Mouse (Mus musculus): ENCODE results near the gene H2-Q2. TPM values are rescaled to one million over a fixed set of nuclear protein-coding genes. Genes with fewer than 3 reads are reported as not detected.
"Not testable (repeated sequence)": the region's sequence is repeated elsewhere in the genome, so short reads cannot be mapped to it uniquely, and the experiment has no call there.

The H2-Q2 gene
- polyA plus RNA-seq, 1 experiment from 2014 or later: 3.3 TPM

- Histone ChIP-seq H3K27ac (ENCODE audit: low read length) (no peak within 1 kb of the TSS), H3K36me3 (ENCODE audit: control insufficient read depth, insufficient read depth) (no peaks in the 10 kb centered on the region), H3K9ac (replicated peaks; ENCODE audit: low read depth, low read length) (peak within 1 kb of the TSS; percentile 35; the same call in 1 of the 2 replicates), H3K4me3 (replicated peaks; ENCODE audit: low read length) (peak within 1 kb of the TSS; percentile 28), H3K4me2 (ENCODE audit: low read length) (peak within 1 kb of the TSS; percentile 52), H3K9me3 (ENCODE audit: control insufficient read depth, low read length) (no peaks in the 10 kb centered on the region), H3K27me3 (replicated peaks; ENCODE audit: control insufficient read depth, insufficient read depth, low read length) (peaks cover 24% of the 10 kb centered on the region), H3K4me1 (replicated peaks; ENCODE audit: control insufficient read depth, insufficient read depth, low read length) (peaks cover 6% of the 10 kb centered on the region)
- under 1% methylated on average over 55 of the region's 55 CpGs for WGBS
- ATAC-seq: no peak
These were observed 21.5 kb upstream of the H2-Q2 start, which contains the start of gene H2-Q1 for GRCm38 (mm10) chr17:35320327-35321081. TSS of gene H2-Q1 (plus strand) at chr17:35320405.

- not testable (repeated sequence) for ATAC-seq; H3K36me3 ChIP-seq (ENCODE audit: control insufficient read depth, insufficient read depth); H3K9ac ChIP-seq (replicated peaks; ENCODE audit: low read depth, low read length); H3K9me3 ChIP-seq (ENCODE audit: control insufficient read depth, low read length); H3K4me3 ChIP-seq (replicated peaks; ENCODE audit: low read length); H3K27ac ChIP-seq (ENCODE audit: low read length); H3K4me1 ChIP-seq (replicated peaks; ENCODE audit: control insufficient read depth, insufficient read depth, low read length); H3K4me2 ChIP-seq (ENCODE audit: low read length)
- 55% methylated on average over 1 of the region's 1 CpGs for WGBS
- peaks cover 14% of the 10 kb centered on the region for H3K27me3 ChIP-seq (replicated peaks; ENCODE audit: control insufficient read depth, insufficient read depth, low read length)
These were observed 16.9 kb upstream of the H2-Q2 start for GRCm38 (mm10) chr17:35325124-35325523.

GRCm38 (mm10) chr17:35326000-35326399 lies 16.0 kb upstream of the H2-Q2 start:
- not testable (repeated sequence) for H3K27me3 ChIP-seq (replicated peaks; ENCODE audit: control insufficient read depth, insufficient read depth, low read length); H3K4me2 ChIP-seq (ENCODE audit: low read length); H3K9me3 ChIP-seq (ENCODE audit: control insufficient read depth, low read length); H3K36me3 ChIP-seq (ENCODE audit: control insufficient read depth, insufficient read depth); ATAC-seq; H3K27ac ChIP-seq (ENCODE audit: low read length); H3K4me1 ChIP-seq (replicated peaks; ENCODE audit: control insufficient read depth, insufficient read depth, low read length); H3K4me3 ChIP-seq (replicated peaks; ENCODE audit: low read length); H3K9ac ChIP-seq (replicated peaks; ENCODE audit: low read depth, low read length)

GRCm38 (mm10) chr17:35329714-35330113 lies 12.3 kb upstream of the H2-Q2 start:
- H3K4me1 ChIP-seq (replicated peaks; ENCODE audit: control insufficient read depth, insufficient read depth, low read length); H3K27me3 ChIP-seq (replicated peaks; ENCODE audit: control insufficient read depth, insufficient read depth, low read length); H3K4me3 ChIP-seq (replicated peaks; ENCODE audit: low read length); H3K9me3 ChIP-seq (ENCODE audit: control insufficient read depth, low read length); H3K9ac ChIP-seq (replicated peaks; ENCODE audit: low read depth, low read length); ATAC-seq; H3K36me3 ChIP-seq (ENCODE audit: control insufficient read depth, insufficient read depth); H3K4me2 ChIP-seq (ENCODE audit: low read length); H3K27ac ChIP-seq (ENCODE audit: low read length): not testable (repeated sequence)
- 52% methylated on average over 3 of the region's 3 CpGs for WGBS

GRCm38 (mm10) chr17:35331546-35331945 lies 10.5 kb upstream of the H2-Q2 start:
- not testable (repeated sequence) for H3K4me2 ChIP-seq (ENCODE audit: low read length); H3K27ac ChIP-seq (ENCODE audit: low read length); H3K9ac ChIP-seq (replicated peaks; ENCODE audit: low read depth, low read length); H3K4me1 ChIP-seq (replicated peaks; ENCODE audit: control insufficient read depth, insufficient read depth, low read length); ATAC-seq; H3K4me3 ChIP-seq (replicated peaks; ENCODE audit: low read length); H3K9me3 ChIP-seq (ENCODE audit: control insufficient read depth, low read length); H3K36me3 ChIP-seq (ENCODE audit: control insufficient read depth, insufficient read depth); H3K27me3 ChIP-seq (replicated peaks; ENCODE audit: control insufficient read depth, insufficient read depth, low read length)
- 78% methylated on average over 6 of the region's 6 CpGs for WGBS

- Histone ChIP-seq H3K4me1 (replicated peaks; ENCODE audit: control insufficient read depth, insufficient read depth, low read length) (peaks cover 7% of the 10 kb centered on the region), H3K27me3 (replicated peaks; ENCODE audit: control insufficient read depth, insufficient read depth, low read length) (peaks cover 24% of the 10 kb centered on the region), H3K4me3 (replicated peaks; ENCODE audit: low read length) (peak overlapping the region; percentile 43), H3K27ac (ENCODE audit: low read length) (no peak overlapping the region), H3K4me2 (ENCODE audit: low read length) (peak overlapping the region; percentile 69), H3K9me3 (ENCODE audit: control insufficient read depth, low read length) (no peaks in the 10 kb centered on the region), H3K36me3 (ENCODE audit: control insufficient read depth, insufficient read depth) (no peaks in the 10 kb centered on the region), H3K9ac (replicated peaks; ENCODE audit: low read depth, low read length) (peak overlapping the region; percentile 45)
- no peak for ATAC-seq
- WGBS: 3% methylated on average over 44 of the region's 46 CpGs
These were observed 852 bp downstream of the H2-Q2 start for GRCm38 (mm10) chr17:35342711-35343476.

- H3K9ac ChIP-seq (replicated peaks; ENCODE audit: low read depth, low read length); H3K27ac ChIP-seq (ENCODE audit: low read length); H3K4me3 ChIP-seq (replicated peaks; ENCODE audit: low read length); H3K4me2 ChIP-seq (ENCODE audit: low read length); H3K36me3 ChIP-seq (ENCODE audit: control insufficient read depth, insufficient read depth); H3K4me1 ChIP-seq (replicated peaks; ENCODE audit: control insufficient read depth, insufficient read depth, low read length); ATAC-seq; H3K9me3 ChIP-seq (ENCODE audit: control insufficient read depth, low read length): not testable (repeated sequence)
- peaks cover 11% of the 10 kb centered on the region for H3K27me3 ChIP-seq (replicated peaks; ENCODE audit: control insufficient read depth, insufficient read depth, low read length)
These were observed 5.6 kb downstream of the H2-Q2 start for GRCm38 (mm10) chr17:35347659-35348058.

- WGBS: 77% methylated on average over 6 of the region's 6 CpGs
- not testable (repeated sequence) for H3K4me2 ChIP-seq (ENCODE audit: low read length); H3K9ac ChIP-seq (replicated peaks; ENCODE audit: low read depth, low read length); H3K9me3 ChIP-seq (ENCODE audit: control insufficient read depth, low read length); H3K4me1 ChIP-seq (replicated peaks; ENCODE audit: control insufficient read depth, insufficient read depth, low read length); H3K36me3 ChIP-seq (ENCODE audit: control insufficient read depth, insufficient read depth); H3K27me3 ChIP-seq (replicated peaks; ENCODE audit: control insufficient read depth, insufficient read depth, low read length); H3K4me3 ChIP-seq (replicated peaks; ENCODE audit: low read length); H3K27ac ChIP-seq (ENCODE audit: low read length); ATAC-seq
These were observed 11.2 kb downstream of the H2-Q2 start for GRCm38 (mm10) chr17:35353275-35353674.

GRCm38 (mm10) chr17:35354071-35354470 lies 12.0 kb downstream of the H2-Q2 start:
- Histone ChIP-seq H3K4me2 (ENCODE audit: low read length) (no peak overlapping the region), H3K4me1 (replicated peaks; ENCODE audit: control insufficient read depth, insufficient read depth, low read length) (peaks cover 3% of the 10 kb centered on the region), H3K4me3 (replicated peaks; ENCODE audit: low read length) (no peak overlapping the region), H3K36me3 (ENCODE audit: control insufficient read depth, insufficient read depth) (no peaks in the 10 kb centered on the region), H3K9ac (replicated peaks; ENCODE audit: low read depth, low read length) (no peak overlapping the region), H3K27ac (ENCODE audit: low read length) (no peak overlapping the region), H3K9me3 (ENCODE audit: control insufficient read depth, low read length) (no peaks in the 10 kb centered on the region), H3K27me3 (replicated peaks; ENCODE audit: control insufficient read depth, insufficient read depth, low read length) (no peaks in the 10 kb centered on the region)
- 78% methylated on average over 2 of the region's 2 CpGs for WGBS
- ATAC-seq: no peak

All from forebrain, embryonic 16.5 days (tissue).